Mouse (Mus musculus) MN1 (cell line): ENCODE measurements at regions not wholly inside any gene's neighbourhood (a gene's known extent, or its start where the extent isn't known, plus 50 kb on each side); places are given as distances from the start of the nearest gene placed in this dataset.

Source experiments
- DNase-seq: peaks from one replicate; pipeline ENCODE4 v3.0.0-alpha.2; 2016; ENCODE audit warnings: low spot score

DNA sequence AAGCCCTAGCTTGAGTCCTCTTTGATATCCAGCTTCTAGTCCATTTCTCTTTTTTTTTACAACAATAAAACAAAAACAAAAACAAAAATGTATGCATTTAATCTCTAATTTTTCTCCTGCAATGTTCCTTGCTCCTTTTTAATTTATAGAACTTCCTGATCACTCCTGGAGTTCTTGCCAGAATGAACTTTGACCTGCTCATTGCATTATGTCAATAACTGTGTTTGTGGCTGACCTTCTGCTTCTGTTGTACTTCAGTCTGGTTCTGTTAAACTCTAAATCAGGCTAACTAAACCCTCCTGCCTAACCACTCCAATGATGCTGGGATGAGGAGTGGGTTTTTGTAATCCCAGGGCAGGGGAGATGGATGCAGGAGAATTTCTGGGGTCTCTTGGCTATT, 674.0 kb downstream of the Gsdmc2 start:
- DNase-seq: no peak

DNA sequence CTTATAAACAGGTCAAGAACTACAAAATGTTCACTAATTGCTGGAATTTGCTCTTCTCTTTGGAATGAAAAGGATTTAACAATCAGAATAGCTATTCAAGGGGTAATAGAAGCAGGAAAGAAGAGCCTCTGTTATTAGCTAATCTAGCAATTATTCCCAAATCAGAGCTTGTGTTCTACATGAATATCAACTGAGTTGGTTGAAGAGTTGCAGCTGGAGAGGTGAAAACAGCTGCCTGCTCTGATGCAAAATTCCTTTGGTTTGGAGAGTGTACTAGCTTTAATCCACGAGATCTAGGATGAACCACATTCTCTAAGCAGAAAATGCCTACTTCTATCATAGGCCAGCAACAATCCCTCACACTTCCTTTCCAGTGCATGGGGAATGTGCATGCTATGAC, 674.8 kb downstream of the Gsdmc2 start:
- no peak for DNase-seq

DNA sequence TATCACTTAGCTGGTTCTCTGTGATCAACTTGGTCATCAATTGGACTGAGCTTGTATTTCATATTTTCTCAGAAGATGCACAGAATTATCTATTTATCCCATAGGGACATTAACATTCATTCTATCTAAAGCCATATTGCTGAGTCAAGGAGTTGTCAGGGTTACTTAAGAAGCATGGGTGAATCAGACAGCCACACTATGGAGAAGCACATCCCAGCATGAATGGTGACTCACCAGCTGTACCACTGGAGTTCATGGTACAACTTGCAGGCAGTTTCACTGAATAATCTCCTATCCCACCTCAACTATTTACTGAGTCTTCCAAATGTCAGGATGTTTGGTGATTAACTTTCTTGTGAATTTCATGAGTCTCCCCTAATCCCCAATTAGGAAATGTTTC, 678.6 kb downstream of the Gsdmc2 start:
- DNase-seq: no peak

DNA sequence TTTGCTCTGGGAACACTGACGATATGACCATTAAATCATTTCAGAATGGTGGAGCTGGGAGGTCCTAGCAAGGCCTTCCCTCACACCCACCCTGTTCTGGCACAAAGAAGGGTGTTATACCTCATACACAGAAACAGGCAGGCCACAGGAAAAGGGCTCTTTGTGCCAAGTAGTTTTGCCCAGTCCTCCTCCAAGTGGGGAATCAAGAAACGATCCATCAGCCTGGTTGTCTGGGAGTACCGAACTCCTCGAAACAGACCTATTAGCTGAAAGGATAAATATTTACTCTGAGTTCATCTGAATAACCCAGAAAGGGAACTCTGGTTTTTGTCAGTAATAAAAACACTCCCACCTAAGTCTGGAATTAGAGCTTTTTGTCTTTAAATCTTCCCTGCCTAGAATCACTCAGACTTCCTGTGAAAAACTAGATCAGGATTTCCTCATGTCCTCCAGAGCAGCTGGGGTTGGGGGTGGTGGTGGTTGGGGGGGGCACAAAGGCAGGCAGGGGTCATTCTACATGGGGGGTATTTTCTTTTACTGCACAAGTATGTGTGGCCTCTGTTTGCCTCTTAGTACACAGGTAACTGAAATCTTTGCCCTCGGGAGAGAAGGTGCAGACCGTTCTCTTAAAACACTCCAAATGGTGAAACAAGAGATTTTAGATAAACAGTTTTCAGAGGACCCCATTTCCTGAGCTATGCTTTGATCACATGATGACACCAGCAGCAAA, 681.3 kb downstream of the Gsdmc2 start:
- DNase-seq: peak; percentile 55

DNA sequence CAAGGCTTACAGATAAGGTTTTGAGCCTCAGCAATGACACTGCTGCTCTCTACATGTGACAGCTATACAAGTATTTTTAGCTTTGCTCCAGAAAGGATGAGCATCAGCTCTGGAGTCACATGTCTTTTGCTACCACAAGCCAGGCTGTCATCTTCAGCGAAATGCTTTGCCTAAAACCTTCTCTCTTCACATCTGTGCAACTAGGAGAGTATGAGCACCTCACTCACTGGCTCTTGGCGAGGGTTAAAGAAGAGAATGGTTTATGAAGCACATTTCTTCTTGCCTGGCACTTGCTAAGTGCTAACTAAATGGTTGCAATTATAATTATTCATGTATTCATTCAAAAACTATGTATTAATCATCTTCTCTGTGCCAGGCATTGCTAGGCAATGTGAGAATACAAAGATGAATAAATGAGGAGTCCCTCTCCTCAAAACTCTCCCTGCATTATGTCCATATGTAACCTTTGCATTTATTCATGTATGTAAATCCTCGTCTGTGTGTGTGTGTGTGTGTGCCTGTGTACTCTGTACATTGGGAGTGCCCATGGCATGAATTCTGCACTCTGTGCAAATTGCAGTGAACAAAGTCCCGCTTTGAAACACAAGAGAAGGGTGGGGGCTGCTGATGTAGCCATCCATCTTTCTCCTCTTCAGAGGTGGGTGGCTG, 682.0 kb downstream of the Gsdmc2 start:
- no peak for DNase-seq

DNA sequence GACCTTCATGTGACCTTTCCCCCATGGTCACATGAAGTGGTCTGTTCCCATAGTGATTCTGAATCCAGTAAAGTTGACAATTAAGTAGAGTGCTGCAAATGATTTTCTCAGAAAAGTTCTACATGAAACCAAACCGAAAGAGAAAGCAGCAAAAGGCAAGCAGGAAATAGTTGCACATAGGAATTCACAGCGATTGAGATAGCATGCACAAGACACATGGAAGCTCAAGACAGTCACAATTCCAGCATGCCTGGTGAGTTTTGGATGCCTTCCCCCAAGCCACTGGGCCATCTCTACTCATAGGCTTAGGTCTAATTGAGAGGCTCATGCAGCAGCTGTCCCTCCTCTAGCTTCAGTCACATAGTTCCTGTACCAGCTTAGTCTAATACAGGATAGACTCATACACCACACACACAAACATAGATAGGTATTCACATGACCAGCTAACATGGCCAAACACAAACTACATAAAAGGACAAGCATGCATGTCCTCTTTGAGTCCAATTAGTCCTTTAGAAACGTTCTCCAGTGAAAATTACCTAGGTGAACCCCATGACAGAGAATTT, 721.8 kb downstream of the Gsdmc2 start:
- no peak for DNase-seq

DNA sequence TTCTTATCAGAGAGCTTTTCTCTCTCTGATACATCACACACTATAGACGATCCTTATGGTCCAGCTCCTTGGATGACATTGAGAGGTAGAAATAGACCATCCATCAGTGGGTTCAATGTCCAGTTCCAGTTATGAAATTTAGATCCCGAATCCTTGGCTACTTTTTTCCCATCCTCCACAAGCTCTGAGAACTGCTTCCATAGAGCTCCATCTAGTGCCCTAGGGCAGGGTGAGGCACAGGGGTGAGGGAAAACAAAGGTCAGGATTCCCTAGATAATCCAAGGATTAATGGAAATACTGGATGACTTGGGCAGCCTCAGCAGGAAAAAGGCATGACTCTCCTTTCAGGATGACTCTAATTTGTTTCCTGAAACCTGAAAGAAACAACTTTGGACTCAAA, 732.1 kb downstream of the Gsdmc2 start:
- no peak for DNase-seq

DNA sequence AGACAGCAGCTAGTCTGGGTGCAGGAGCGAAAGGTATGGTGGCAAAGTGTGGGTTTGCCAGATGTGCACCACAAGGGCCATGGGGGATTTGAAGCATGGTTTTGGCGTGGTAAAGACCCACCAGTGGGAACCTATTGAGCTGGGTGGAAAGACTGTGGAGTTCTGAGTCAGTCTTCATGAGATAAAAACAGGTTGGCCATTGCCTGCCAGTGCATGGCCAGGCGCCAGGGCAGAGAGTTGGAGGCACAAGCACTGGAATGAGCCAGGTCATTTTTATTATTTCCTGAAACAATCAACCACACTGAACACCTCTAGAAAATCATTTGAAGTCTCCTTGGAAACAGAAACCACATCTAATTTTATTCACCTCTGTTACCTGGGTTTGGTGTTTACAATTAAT, 744.9 kb downstream of the Gsdmc2 start:
- no peak for DNase-seq

DNA sequence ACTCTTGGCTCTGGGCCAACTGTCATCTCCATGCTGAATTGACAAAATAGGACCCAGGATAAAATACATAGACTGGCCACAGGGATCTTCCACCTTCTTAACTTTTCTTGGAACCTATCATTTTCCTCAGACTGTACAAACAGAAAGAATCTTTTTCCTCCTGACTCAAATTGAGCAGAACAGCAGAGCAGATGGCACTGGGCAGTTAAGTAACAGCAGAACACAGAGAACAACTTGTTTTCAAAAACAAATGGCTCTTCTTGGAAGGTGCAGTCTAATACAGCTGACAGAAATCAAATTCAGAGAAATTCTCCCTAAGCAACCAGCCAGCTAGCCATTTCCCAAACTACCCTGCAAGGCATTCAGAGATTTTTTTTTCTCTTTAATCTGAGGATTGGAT, 763.0 kb downstream of the Gsdmc2 start:
- no peak for DNase-seq

DNA sequence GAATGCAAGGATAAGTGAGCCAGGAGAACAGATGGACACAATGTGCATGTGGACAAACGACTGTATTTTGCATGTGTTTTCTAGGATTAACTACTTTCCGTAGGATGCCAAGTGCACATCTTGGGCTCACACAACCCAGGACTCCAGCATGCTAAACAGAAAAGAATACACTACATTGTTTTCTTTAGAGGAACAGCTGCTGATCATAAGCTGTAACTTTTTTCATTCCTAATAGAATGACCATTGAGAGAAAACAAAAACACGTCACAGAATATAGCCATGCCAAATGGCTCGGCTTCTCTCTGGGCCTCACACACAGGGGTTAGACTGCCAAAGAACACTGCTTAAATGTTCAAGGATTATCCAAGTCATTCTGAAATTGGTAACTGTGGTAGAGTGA, 765.2 kb downstream of the Gsdmc2 start:
- no peak for DNase-seq

DNA sequence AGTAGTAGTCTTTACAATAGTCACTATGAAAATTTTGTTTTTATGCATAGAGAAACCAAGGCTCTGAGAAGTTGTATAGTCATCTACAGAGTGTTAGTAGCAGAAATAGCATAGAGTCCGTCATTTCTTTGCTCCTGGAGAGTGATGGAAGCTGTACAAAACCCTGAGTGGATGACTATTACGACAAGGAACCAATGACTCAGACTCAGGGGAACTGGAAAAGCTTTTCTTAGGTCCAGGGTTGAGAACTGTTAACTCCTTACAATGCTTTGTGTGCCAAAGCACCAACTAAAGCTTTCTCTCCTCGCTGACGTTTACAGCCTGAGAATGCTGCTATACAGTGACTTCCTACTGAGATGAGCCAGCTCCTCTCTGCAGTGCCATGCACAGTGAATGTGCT, 773.1 kb downstream of the Gsdmc2 start:
- no peak for DNase-seq

DNA sequence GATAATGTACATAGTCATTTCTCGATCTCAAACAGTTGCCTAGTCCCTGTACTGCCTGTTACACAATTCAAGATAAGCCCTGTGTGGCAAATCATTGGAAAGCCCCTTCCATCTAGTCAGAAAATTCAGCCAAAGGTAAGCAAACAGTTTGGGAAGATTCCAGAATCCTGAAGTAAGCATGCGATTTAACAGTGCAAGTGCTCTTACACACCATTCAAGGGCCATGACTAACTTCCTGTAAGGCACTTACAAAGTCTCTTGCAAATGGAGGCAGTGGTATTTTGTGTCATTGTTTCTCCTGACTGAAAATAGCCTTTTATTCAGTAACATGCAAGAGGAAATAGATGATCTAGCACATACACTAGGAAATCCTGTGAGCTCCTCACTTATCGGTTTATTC, 777.9 kb downstream of the Gsdmc2 start:
- DNase-seq: no peak

DNA sequence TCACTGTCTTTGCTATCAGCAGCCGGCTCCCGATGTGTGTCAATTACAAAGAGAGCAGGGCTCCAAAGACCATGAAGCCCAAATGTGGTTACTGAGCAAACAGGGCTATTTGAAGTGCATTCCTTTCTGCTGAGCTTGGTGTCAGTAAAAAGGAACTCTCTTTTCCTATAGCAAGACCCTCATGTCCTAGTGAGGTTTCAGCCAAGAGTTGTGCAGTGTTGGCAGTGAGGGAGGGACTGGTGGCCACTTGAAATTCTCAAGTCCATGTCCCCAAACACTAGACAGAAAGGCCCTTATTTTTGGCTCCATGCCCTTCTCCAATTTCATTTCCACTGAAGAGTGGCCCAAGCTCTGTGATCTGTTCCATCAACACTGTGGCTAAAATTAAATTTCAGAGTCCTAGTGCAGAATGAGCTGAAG, 778.9 kb downstream of the Gsdmc2 start:
- peak; percentile 43 for DNase-seq

DNA sequence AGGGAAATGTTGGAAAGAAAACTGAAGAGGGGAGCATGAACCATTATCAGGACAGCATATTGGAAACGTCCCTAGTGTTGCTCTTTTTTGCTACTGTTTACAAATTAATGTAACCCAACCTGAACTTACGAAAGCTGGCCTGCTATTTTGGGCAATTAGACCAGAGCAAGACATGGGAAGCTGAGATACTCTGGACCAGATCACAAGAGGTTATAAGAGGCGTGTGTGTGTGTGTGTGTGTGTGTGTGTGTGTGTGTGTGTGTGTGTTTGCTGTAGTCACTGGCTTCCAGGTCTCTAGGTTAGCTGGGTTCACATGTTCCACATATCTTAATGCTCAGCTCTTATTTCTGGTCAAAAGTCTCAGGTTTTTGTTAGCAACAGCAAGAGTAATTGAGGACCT, 783.1 kb downstream of the Gsdmc2 start:
- no peak for DNase-seq

DNA sequence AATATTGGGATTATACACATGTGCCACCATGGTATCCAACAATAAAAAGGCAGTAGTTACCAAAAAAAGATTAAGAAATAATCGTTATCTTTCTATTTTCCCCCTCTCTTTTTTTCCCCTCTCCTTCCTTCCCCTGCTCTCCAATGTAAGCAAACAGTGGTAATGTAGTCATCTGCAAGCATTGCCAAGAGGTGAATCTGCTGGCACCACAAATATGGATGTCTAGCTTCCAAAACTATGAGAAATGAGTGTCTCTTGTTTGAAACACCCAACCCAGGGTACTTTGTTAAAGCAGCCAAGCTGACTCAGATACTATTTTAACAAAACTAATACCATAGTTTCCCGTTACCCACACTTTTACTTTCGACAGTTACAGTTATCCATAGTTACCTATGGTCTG, 784.2 kb downstream of the Gsdmc2 start:
- no peak for DNase-seq

DNA sequence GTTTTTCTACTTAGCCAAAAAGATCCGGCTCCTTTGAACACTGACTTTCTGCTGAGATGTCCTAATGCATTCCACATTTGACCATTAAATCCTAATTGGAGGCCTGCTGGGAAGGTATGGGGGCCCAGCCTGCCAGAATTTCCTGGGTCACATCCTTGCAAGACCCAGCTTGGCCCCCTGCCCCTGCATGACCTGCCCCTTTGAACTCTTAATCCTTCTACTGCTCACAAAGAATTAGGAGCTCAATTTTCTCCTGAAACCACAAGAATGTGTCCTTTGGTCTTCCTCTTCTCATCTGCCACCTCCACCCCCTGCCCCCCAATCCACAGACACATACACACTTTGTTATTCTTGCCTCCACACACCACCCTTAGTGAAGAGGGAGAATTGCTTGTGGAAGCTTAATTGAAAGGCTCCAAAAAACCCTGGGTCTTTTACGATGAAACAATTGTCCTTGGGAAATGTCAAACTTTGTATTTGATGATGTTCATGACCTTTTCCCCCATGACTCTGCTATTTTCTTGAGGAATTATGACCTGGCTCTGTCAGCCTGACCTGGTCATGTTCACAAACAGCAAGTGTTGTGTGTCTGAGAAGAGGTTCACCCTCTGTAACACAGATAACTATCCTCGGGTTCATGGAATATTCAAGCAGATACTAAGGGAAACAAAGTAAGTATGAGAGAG, 792.3 kb downstream of the Gsdmc2 start:
- no peak for DNase-seq

DNA sequence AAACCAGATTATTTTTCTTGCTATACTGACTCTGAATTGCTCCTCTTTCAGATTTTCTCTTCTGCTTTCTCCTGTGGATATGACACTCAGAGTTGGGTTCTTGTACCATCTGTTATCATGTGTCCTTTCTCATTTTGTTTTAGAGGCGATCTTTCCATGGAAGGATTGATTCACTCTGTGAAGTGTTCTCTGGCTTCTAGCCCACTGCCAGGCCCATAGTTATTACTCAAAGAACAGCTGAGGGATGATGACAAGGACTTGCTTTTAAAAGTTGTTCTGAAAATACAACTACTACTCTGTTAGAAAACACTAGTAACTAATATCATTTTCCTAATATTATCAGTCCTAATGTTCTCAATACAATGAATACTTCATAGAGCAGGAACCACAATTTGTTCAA, 794.9 kb downstream of the Gsdmc2 start:
- DNase-seq: no peak

DNA sequence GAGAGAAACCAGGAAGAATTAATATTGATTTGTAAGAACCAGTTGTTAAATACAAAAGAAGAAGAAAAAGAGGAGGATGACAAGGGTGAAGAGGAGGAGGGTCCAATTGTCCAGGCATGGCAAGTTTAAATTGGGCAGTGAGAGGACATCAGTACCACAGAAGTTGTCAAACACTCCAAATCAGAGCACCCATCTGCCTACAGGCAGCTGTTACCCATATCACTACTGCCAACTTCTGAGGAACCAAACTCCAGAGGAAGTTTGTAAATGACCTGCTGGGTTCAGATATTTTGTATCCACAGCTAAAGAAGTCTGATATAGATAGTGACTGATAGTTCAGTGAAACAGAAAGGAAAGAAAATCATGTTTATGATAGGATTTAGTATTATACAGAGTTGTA, 802.6 kb downstream of the Gsdmc2 start:
- no peak for DNase-seq

DNA sequence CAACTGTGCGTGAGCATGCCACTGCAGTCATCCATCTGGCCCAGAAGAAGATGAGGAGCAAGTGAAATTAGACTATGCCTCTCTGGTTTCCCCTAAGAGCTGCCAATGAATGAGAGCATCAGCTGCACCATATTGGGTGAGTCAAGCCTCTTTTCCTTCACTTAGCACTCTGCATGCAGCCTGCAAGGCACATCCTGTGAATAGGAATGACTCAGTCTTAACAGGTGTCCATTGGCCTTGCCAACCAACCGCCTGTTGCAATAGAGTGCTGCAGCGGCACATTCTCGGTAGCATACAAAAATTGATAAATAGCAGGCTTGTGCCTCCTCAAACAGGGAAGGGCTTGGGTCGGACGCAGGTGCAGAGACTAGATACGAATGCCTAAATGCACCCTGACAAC, 808.7 kb downstream of the Gsdmc2 start:
- no peak for DNase-seq

DNA sequence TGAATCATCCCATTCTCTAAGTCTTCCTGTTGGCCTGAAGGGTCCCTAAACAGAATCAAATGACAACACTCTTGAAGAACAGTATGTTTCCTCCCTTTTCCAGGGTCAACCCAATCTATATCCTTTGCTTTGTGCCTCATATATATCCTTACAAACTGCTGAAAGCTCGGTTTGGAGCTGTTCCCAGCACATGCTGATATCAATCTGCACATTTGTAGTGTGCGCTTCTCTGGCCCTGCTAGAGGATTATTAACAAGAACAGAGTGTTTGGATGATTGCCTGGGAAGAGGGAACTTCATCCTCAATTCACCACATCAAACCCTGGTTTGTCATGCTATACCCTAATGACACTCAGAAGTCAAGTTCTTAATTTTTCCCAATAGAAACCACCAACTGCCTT, 824.2 kb downstream of the Gsdmc2 start:
- DNase-seq: peak; percentile 70

DNA sequence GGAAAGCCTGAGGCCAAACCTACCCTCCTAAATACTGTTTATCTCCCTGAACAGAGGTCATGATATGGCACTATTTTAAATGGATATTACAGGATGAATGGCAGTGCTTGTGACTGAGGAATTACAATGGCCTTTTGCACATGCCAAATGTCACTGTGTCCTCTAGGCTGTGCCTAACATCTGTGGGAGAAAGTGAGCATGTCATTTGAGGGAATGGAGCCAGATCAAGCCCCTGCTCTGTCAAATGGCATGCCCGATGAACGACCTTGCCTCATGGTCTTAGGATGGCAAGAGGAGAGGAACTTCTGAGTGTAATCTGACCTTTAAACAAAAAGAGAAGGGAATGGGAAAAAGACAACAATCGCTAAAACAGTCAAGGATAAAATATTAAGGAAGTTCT, 827.0 kb downstream of the Gsdmc2 start:
- no peak for DNase-seq

DNA sequence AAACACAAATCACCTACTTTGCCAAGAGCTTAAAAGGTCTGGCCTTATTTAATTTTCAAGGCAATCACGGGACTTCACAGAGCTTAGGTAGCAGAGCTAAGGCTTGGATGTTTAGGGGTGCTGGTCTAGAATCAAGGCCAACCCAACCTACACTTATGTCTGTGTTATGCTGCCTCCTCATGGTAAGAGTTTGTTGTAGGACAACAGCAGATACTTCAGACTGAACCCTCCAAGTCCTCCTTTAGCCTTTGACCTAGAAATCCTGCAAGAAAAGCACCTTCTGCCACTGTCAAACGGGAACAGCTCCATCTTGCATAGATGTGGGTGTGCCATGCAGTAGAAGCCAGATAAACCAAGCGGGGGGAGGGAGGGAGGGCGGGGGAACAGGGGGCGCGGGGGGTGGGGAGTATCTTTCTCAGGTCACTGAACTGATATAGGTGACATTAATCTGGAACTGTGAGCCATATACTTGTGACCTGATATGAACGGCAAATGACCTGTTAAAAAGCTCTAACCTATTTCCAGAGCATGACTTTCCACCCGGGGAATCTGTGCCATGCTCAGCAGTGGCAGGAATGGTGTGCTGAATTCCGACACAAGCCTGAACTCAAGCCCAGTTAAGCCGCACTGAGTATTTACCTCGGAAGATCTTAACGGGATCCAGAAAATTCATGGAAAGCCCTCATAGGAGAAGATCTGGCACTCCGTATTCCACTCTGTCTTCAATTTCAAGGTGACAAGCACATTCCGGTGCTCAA, 838.3 kb downstream of the Gsdmc2 start:
- DNase-seq: no peak
